Mouse (Mus musculus): ENCODE measurements around the gene Rpf1.
A peak's percentile ranks its signal among the peaks of the same experiment; 100 is the strongest.

Rpf1 gene

GRCm38 (mm10) chr3:146500003-146500809 is 21.0 kb downstream of the Rpf1 start:
- DNase-seq, result peak in 1 of 2 experiments; percentile 88

GRCm38 (mm10) chr3:146499431-146500002 is 21.7 kb downstream of the Rpf1 start, which contains the start of the genes Spata1 and Gng5:
Spata1 (minus strand) TSS chr3:146499753.
Gng5 (plus strand) TSS chr3:146499807.
- DNase-seq, result peak; percentile 93 to 96

GRCm38 (mm10) chr3:146498989-146499388 is 22.2 kb downstream of the Rpf1 start:
- no peak for DNase-seq

GRCm38 (mm10) chr3:146494941-146495340 is 26.3 kb downstream of the Rpf1 start:
- DNase-seq, result no peak

- no peak for DNase-seq
Measured at GRCm38 (mm10) chr3:146486464-146486863, 34.8 kb downstream of the Rpf1 start.

GRCm38 (mm10) chr3:146482044-146482443 is 39.2 kb downstream of the Rpf1 start:
- DNase-seq, result no peak

- no peak for DNase-seq
Measured at GRCm38 (mm10) chr3:146474428-146474827, 46.8 kb downstream of the Rpf1 start.

- DNase-seq, result no peak
Measured at GRCm38 (mm10) chr3:146473741-146474140, 47.5 kb downstream of the Rpf1 start.

- DNase-seq, result no peak
Measured at GRCm38 (mm10) chr3:146472657-146473056, 48.6 kb downstream of the Rpf1 start.

GRCm38 (mm10) chr3:146469226-146469625 is 52.0 kb downstream of the Rpf1 start:
- no peak for DNase-seq

- no peak for DNase-seq
Measured at GRCm38 (mm10) chr3:146462939-146463338, 58.3 kb downstream of the Rpf1 start.
